Mouse (Mus musculus): ENCODE results near the gene Cd83.

- TF ChIP-seq GATA1 (IDR thresholded peaks at IDR 0.05; ENCODE audit: borderline replicate concordance, low read length) (no peak), FLI1 (IDR thresholded peaks at IDR 0.05; ENCODE audit: low read length) (no peak)
Observed at GRCm38 (mm10) chr13:43801961-43802360, 17.4 kb downstream of the Cd83 start.

All from megakaryocyte, embryonic 14.5 days (primary cell).